Comparison of ENCODE assay signal across 9 mouse cellular contexts in the genomic region with DNA sequence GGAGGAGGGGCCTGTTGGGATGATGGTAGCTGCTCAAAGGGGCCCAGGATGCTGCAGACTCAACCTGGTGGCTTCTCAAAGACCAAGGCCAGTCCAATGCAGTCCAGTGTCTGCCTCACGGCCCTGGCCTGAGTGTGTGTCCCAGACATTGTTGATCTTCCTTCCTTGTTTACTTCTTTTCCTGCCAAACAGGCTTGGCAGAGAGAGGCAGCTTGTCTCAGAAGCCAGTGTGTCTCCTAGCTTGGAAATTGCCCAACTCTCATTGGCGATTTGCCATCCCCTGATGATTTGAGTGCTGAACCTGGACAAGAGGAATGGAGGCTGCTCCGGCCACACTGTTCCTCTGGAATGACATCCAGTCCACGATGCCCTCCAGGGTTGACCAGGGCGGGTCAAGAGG. TPM values are rescaled to one million over a fixed set of nuclear protein-coding genes. Genes with fewer than 3 reads are reported as not detected.
DNase-seq lines count a peak whose midpoint lies in the region; ATAC-seq lines count a peak whose summit lies in the region.
"Had no signal": no experiment of that assay in that cellular context is flagged by ENCODE, and none has a peak within 500 bp of the region (broad histone marks: within the 10 kb centered on the region; RNA-seq: fewer than 3 reads in every experiment).

No protein-coding gene starts in this region.

- no peak overlapping the region for H3K4me2 ChIP-seq in heart, embryonic 11.5 days

- H3K9ac ChIP-seq in heart, embryonic 11.5 days (ENCODE audit: low read depth, low read length): no peak overlapping the region

- H3K4me1 ChIP-seq in heart, embryonic 11.5 days (ENCODE audit: control insufficient read depth, insufficient read depth, low read length): peaks cover 24% of the 10 kb centered on the region

- WGBS in heart, embryonic 11.5 days (ENCODE audit: insufficient replicate concordance): 70% methylated on average over 5 of the region's 5 CpGs

- H3K27me3 ChIP-seq in heart, embryonic 11.5 days (ENCODE audit: control insufficient read depth, insufficient read depth, low read length): no peaks in the 10 kb centered on the region

- no peak overlapping the region for H3K4me3 ChIP-seq in heart, embryonic 11.5 days (ENCODE audit: low read depth, low read length)

- H3K27ac ChIP-seq in heart, embryonic 11.5 days (ENCODE audit: low read depth, low read length): no peak overlapping the region

- peak; percentile 98 for DNase-seq in heart, adult 11 months
- DNase-seq in adrenal gland, adult 8-10 months: peak; percentile 78
- peak; percentile 11 to 33 for DNase-seq in frontal cortex, postnatal 25 days (ENCODE audit: low spot score in 2 of 2)
- DNase-seq in kidney, postnatal 14 days: peak; percentile 94
- peak; percentile 90 for DNase-seq in lung, postnatal 14 days
- no peak for DNase-seq in T-cell, adult 2 months (ENCODE audit: low spot score)
- no peak for DNase-seq in c-Kit-positive CD71-positive TER-119-positive erythroid progenitor cells, embryonic 14.5 days (ENCODE audit: low spot score)

- ATAC-seq in heart, embryonic 11.5 days (replicated peaks; ENCODE audit: insufficient number of reproducible peaks, low FRiP score, low TSS enrichment): no peak

- no peaks in the 10 kb centered on the region for H3K9me3 ChIP-seq in heart, embryonic 11.5 days (replicated peaks; ENCODE audit: control insufficient read depth, low read length)

- no peaks in the 10 kb centered on the region for H3K36me3 ChIP-seq in heart, embryonic 11.5 days (ENCODE audit: control insufficient read depth, insufficient read depth, low read length)

RNA-seq across cellular contexts. Expression of a gene that starts 27.7 kb away (rescaled TPM):
- polyA plus RNA-seq in heart, embryonic 11.5 days (2014; fragmentation: Nextera tagmentation; extraction: Ambion mirVana): 80.5 and 84.1 TPM in 2 replicates
- 100 to 1,000 TPM; 112 to 129 (median 123) TPM for total RNA-seq in adrenal gland, adult 8-10 months (2022)

RNA-seq across cellular contexts. Expression of a gene that starts 29.5 kb away (rescaled TPM):
- polyA plus RNA-seq in heart, embryonic 11.5 days (2014; fragmentation: Nextera tagmentation; extraction: Ambion mirVana): 0.20 TPM in 1 of 2 replicates, not detected in the other
- under 1 TPM in 1 of 4 experiments, not detected in 3; 0.16 TPM for total RNA-seq in adrenal gland, adult 8-10 months (2022)
- total RNA-seq: common myeloid progenitor, adult 5-6 weeks had no signal

Comparison
In these comparisons a context has a peak if more than half of its experiments do, and no peak if none do; other contexts are left out.
1. DNase-seq: peak in heart, adult 11 months (single experiment), adrenal gland, adult 8-10 months (single experiment), frontal cortex, postnatal 25 days (2 of 2), kidney, postnatal 14 days (single experiment) and lung, postnatal 14 days (single experiment); none in T-cell, adult 2 months (single experiment) and c-Kit-positive CD71-positive TER-119-positive erythroid progenitor cells, embryonic 14.5 days (single experiment).